Mouse (Mus musculus): ENCODE results near the gene Mkrn2.

Gene Mkrn2

GRCm38 (mm10) chr6:115601715-115602523 is at the start of gene Mkrn2:
TSS of gene Mkrn2 (plus strand) at chr6:115601902.
- DNase-seq (ENCODE audit: extremely low read depth, low read depth, low spot score), result no peak

DNA sequence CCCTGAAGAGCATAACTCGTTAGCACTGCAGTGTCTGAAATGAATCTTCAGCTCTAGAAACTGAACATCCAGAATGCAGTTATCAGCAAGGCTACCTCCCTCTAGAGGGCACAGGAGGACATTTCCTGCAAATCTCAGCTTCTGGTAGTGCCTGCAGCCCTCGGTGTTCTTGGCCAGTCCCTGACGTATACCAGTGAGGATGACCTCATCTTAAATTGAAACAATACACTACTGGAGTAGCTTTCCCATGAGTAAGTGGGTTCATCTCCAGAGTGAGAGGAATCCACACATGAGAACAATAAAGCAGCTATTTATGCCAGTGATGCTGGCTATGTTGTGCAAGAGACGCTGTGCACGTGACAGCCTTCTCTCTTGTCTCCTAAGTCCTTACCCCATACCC is 46.2 kb upstream of the Mkrn2 start:
- no peak for DNase-seq (ENCODE audit: extremely low read depth, low read depth, low spot score)

- no peak for DNase-seq (ENCODE audit: extremely low read depth, low read depth, low spot score)
Measured at GRCm38 (mm10) chr6:115558176-115558575, 43.5 kb upstream of the Mkrn2 start.

- DNase-seq (ENCODE audit: extremely low read depth, low read depth, low spot score), result no peak
Measured at GRCm38 (mm10) chr6:115559651-115560632, 41.8 kb upstream of the Mkrn2 start.

GRCm38 (mm10) chr6:115565479-115566045 is 36.1 kb upstream of the Mkrn2 start:
- no peak for DNase-seq (ENCODE audit: extremely low read depth, low read depth, low spot score)

DNA sequence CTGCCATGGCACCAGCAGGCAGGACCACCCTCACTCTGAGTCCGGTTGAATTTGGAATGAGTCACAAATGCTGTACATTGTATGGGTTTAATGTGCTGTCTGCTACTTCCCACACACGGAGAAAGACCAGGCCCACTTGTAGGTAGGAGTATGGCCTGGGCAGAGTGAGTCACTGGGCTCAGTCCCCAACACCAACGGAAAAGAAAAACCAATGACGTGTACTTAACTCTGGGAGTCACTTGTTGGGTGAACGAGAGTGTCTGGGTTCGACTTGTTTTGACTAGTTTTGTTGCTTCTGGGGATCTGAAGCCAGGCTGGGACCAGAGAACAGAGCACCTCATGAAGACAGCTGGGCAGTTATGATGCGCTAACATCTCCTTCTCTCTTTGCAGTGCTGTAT is 27.5 kb upstream of the Mkrn2 start:
- no peak for DNase-seq (ENCODE audit: extremely low read depth, low read depth, low spot score)

DNA sequence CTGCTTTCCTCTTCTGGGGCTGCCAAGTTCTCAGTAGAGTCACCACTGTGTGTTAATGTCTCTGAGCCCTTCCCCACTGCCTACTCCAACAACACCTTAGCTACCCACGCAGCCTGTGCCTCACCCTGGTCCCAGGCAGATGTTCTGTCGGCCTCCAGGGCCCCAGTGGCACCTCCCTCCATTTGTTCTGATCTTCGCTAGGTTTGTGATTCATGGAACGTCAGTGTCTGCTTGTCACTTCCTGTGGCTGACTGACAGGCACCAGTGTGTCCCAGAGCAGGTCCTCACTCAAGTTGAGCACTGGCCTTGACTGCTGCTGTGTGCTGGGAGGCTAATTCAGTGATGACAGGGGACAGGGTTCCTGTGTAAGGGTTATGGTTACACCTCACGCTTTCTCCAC is 24.3 kb upstream of the Mkrn2 start:
- DNase-seq (ENCODE audit: extremely low read depth, low read depth, low spot score), result no peak

DNA sequence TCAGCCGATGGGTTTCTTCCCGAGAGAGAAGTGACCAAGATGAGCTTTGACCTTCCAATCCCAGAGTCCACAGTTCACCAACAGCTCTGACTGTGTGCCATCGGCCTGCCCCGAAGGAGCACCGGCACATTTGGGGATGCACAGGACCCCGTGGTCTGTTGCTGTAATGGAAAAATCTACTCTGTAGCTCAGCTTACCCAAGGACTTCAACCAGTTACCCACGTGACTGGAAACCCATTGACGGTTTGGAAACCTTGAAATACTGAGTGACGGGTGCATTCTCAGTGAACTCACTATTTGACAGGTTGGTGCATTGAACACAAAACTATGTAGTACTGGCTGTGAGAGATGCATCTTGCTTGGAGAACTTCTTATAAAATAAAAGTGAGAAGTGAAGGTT is 23.8 kb upstream of the Mkrn2 start:
- DNase-seq (ENCODE audit: extremely low read depth, low read depth, low spot score), result no peak

- DNase-seq (ENCODE audit: extremely low read depth, low read depth, low spot score), result no peak
Measured at GRCm38 (mm10) chr6:115580810-115581209, 20.9 kb upstream of the Mkrn2 start.

GRCm38 (mm10) chr6:115582328-115583115 is 19.2 kb upstream of the Mkrn2 start:
- DNase-seq (ENCODE audit: extremely low read depth, low read depth, low spot score), result no peak

- no peak for DNase-seq (ENCODE audit: extremely low read depth, low read depth, low spot score)
Measured at GRCm38 (mm10) chr6:115583430-115584125, 18.1 kb upstream of the Mkrn2 start.

DNA sequence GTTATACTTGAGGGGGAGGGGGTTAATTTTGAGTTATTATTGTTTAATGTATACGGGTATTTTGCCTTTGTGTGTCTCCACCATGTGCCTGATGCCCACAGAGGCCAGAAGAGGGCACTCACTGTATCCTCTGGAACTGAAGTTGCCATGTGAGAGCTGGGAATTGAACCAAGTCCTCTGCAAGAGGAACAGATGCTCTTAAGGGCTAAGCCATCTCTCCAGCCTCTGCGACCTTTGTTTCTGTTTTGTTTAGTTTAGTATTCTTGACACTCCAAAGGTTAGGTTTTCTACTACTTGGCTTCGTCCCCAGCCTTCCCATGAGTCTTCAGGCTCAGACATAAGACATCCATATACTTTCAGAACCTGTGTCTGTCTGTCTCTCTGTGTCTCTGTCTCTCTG is 17.5 kb upstream of the Mkrn2 start:
- DNase-seq (ENCODE audit: extremely low read depth, low read depth, low spot score), result no peak

DNA sequence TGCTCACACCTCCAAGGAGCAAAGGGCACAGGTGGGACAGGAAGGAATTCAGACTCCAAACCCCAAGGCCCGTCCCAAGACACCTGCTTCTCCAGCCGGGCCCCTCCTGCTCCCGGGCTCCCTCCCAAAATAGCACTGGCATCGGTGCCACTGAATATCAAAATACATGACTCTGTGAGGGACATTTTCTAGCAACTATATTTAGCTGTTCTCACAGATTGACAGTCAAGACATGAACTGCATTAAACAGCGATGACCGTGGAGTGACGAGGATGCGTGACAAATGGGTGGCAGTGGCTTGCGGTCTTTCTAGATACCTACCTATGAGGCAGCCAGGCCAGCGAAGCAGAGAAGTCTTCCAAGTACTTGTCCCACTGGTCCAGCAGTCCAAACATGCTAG is 15.4 kb upstream of the Mkrn2 start:
- DNase-seq (ENCODE audit: extremely low read depth, low read depth, low spot score), result no peak

GRCm38 (mm10) chr6:115591692-115592359 is 9.9 kb upstream of the Mkrn2 start:
- no peak for DNase-seq (ENCODE audit: extremely low read depth, low read depth, low spot score)

GRCm38 (mm10) chr6:115592458-115592857 is 9.2 kb upstream of the Mkrn2 start, which contains the start of gene Mkrn2os:
TSS of gene Mkrn2os (minus strand) at chr6:115592576.
- DNase-seq (ENCODE audit: extremely low read depth, low read depth, low spot score), result no peak

DNA sequence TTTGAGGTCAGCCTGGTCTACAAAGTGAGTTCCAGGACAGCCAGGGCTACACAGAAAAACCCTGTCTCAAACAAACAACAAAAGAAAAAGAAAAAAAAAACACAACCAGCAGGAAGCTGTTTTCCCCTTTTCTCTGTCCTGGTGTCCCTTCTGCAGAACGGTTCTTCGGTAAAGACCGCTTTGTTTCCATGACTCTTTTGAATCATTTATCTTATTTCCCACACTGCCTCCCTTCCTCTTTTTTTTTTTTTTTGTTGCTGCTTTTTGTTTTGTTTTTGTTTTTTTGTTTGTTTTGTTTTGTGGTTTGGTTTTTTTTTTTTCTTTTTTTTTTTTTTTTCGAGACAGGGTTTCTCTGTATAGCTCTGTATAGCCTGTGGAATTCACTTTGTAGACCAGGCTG is 8.4 kb upstream of the Mkrn2 start:
- no peak for DNase-seq (ENCODE audit: extremely low read depth, low read depth, low spot score)

GRCm38 (mm10) chr6:115594463-115594862 is 7.2 kb upstream of the Mkrn2 start:
- DNase-seq (ENCODE audit: extremely low read depth, low read depth, low spot score), result no peak

DNA sequence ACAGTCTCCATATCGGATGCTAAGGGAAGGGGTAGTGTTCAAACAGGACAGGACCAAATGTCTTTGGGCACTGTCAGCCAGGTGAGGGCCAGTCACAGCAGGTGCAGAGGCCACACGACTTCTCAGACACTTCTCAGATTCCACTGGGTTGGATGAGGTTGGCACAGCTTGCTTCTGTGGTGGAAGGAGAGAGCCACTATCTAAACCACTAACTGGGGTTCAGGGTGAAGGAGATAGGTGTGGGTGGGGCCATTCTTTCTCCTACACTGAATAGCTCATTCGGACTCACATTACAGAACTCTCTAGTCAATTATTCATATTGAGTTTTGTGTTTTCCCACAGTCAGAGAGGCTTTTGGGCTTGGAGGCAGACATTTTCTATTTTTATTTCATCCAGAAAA is 6.0 kb upstream of the Mkrn2 start:
- DNase-seq (ENCODE audit: extremely low read depth, low read depth, low spot score), result no peak

GRCm38 (mm10) chr6:115601322-115601714 is 384 bp upstream of the Mkrn2 start:
- no peak for DNase-seq (ENCODE audit: extremely low read depth, low read depth, low spot score)

GRCm38 (mm10) chr6:115606461-115606860 is 4.8 kb downstream of the Mkrn2 start:
- no peak for DNase-seq (ENCODE audit: extremely low read depth, low read depth, low spot score)

Data from fat pad, adult 2 months (tissue).